Mouse (Mus musculus): Measurements from ENCODE around the gene D430042O09Rik. TPM values are rescaled to one million over a fixed set of nuclear protein-coding genes. Genes with fewer than 3 reads are reported as not detected.

Gene D430042O09Rik
- polyA plus RNA-seq, 1 experiment from 2014 or later = 7.2 TPM

Other genes starting within 250 kb of the D430042O09Rik start
- 86.0 and 94.8 TPM in 2 replicates for gene Nsmce1, start 216.3 kb upstream of the D430042O09Rik start, polyA plus RNA-seq (2014; fragmentation: Nextera tagmentation; extraction: Ambion mirVana)
- 3.9 and 4.6 TPM in 2 replicates for gene Il4ra, start 155.8 kb upstream of the D430042O09Rik start, polyA plus RNA-seq (2014; fragmentation: Nextera tagmentation; extraction: Ambion mirVana)
- 0.40 and 0.50 TPM in 2 replicates for gene Il21r, start 104.5 kb upstream of the D430042O09Rik start, polyA plus RNA-seq (2014; fragmentation: Nextera tagmentation; extraction: Ambion mirVana)
- 33.7 and 34.8 TPM in 2 replicates for gene Gtf3c1, start 108 bp upstream of the D430042O09Rik start, polyA plus RNA-seq (2014; fragmentation: Nextera tagmentation; extraction: Ambion mirVana)